Mouse (Mus musculus): Measurements from ENCODE around the gene Galnt6. TPM values are rescaled to one million over a fixed set of nuclear protein-coding genes. Genes with fewer than 3 reads are reported as not detected.

The Galnt6 gene
- polyA plus RNA-seq, 1 experiment from 2014 or later, result 1.2 TPM

DNA sequence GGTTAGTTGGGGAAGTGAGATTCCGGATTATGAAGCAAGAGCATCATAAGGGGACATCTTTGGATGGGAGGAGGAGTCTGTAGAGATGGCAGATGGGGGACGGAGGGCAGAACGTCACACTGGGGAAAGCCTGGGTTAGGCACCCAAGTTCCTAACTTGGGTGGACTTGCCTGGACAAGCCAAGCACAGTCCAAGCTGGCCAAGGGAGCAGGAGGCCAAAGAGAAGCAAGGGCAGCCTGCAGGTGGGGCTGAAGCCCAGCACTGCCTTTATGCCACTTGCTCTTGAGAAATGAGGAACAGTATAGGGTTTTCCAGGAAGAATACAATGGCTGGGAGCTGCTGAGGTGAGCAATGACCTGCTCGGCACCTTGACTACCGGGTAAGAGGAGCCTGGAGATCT is 10.0 kb downstream of the Galnt6 start:
- WGBS, result 91% methylated on average over 5 of the region's 5 CpGs
- Histone ChIP-seq H3K36me3 (ENCODE audit: insufficient read depth, low read length) (no peaks in the 10 kb centered on the region), H3K27ac (ENCODE audit: low read length) (no peak overlapping the region), H3K9ac (replicated peaks; ENCODE audit: low read depth) (no peak overlapping the region), H3K4me3 (ENCODE audit: low read depth, low read length) (no peak overlapping the region), H3K9me3 (ENCODE audit: low read length) (no peaks in the 10 kb centered on the region), H3K4me2 (replicated peaks; ENCODE audit: low read depth, low read length) (no peak overlapping the region), H3K27me3 (replicated peaks; ENCODE audit: insufficient read depth, low read length) (no peaks in the 10 kb centered on the region), H3K4me1 (ENCODE audit: insufficient read depth, low read depth, low read length) (no peaks in the 10 kb centered on the region)
- DNase-seq (ENCODE audit: low spot score) (no peak), ATAC-seq (no peak)
- TF ChIP-seq CTCF (IDR thresholded peaks at IDR 0.05) (no peak), EP300 (IDR thresholded peaks at IDR 0.05) (no peak)

GRCm38 (mm10) chr15:100718572-100718971 is 10.6 kb downstream of the Galnt6 start:
- Histone ChIP-seq H3K4me3 (ENCODE audit: low read depth, low read length) (no peak overlapping the region), H3K36me3 (ENCODE audit: insufficient read depth, low read length) (no peaks in the 10 kb centered on the region), H3K4me2 (replicated peaks; ENCODE audit: low read depth, low read length) (no peak overlapping the region), H3K9ac (replicated peaks; ENCODE audit: low read depth) (no peak overlapping the region), H3K27ac (ENCODE audit: low read length) (no peak overlapping the region), H3K27me3 (replicated peaks; ENCODE audit: insufficient read depth, low read length) (no peaks in the 10 kb centered on the region), H3K4me1 (ENCODE audit: insufficient read depth, low read depth, low read length) (no peaks in the 10 kb centered on the region), H3K9me3 (ENCODE audit: low read length) (no peaks in the 10 kb centered on the region)
- WGBS, result 75% methylated on average over 11 of the region's 11 CpGs
- TF ChIP-seq CTCF (IDR thresholded peaks at IDR 0.05), result peak; percentile 28
- TF ChIP-seq EP300 (IDR thresholded peaks at IDR 0.05), result no peak
- ATAC-seq (no peak), DNase-seq (ENCODE audit: low spot score) (no peak)

GRCm38 (mm10) chr15:100717933-100718332 is 11.2 kb downstream of the Galnt6 start:
- no peaks in the 10 kb centered on the region for H3K36me3 ChIP-seq (ENCODE audit: insufficient read depth, low read length)
- H3K9ac ChIP-seq (replicated peaks; ENCODE audit: low read depth), result no peak overlapping the region
- H3K4me1 ChIP-seq (ENCODE audit: insufficient read depth, low read depth, low read length), result no peaks in the 10 kb centered on the region
- ATAC-seq (no peak), DNase-seq (ENCODE audit: low spot score) (no peak)
- TF ChIP-seq EP300 (IDR thresholded peaks at IDR 0.05) (no peak), CTCF (IDR thresholded peaks at IDR 0.05) (no peak)
- H3K27me3 ChIP-seq (replicated peaks; ENCODE audit: insufficient read depth, low read length), result no peaks in the 10 kb centered on the region
- 57% methylated on average over 6 of the region's 6 CpGs for WGBS
- H3K9me3 ChIP-seq (ENCODE audit: low read length), result no peaks in the 10 kb centered on the region
- no peak overlapping the region for H3K4me2 ChIP-seq (replicated peaks; ENCODE audit: low read depth, low read length)
- H3K27ac ChIP-seq (ENCODE audit: low read length), result no peak overlapping the region
- no peak overlapping the region for H3K4me3 ChIP-seq (ENCODE audit: low read depth, low read length)

DNA sequence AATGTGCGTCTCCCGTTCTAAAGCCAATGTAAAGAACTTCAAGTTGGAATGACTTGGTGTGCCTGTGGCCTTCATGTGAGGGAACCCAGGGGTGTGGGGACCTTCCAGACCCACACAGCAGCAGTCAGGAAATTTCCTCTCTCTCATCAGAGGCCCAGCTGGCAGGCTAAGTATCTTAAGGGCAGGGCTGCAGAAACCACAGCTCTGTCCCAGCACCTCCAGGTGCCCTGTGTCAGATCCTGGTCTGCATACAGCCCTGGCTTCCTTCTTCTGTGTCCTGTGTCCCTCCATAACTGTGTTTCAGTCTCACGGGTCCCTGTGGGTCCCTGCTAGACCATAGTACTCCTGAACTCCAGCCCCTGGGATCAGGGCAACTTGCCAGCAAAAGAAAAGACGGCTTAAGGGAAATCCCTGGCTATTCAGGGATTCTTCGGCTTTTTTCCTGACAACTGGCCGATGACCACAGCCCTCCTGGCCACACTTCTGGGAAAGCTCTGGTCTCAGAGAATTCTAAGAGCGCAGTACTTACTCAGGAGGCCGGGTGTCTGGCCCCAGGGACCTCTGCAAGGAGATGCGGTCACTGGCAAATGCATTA is 13.7 kb downstream of the Galnt6 start:
- no peak for ATAC-seq

DNA sequence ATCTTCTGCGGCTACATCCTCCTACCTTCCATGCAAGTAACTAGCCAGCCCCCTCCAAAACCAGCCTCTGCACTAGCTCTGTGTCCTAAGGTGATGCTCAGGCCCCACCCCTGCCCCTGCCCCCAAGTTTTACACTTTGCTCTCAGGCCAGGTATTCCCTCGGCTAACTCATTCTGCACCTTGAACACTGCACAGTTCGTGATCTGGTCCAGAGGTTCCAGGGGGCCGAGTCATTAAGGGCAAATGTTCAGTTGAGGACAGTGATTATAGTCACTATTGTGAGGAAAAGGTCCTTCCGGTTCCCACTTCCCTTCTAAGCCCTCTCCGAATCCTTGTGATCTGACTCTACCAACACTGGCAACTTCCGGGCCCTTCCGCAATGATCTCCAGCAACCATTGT is 14.7 kb downstream of the Galnt6 start:
- WGBS, result 79% methylated on average over 8 of the region's 8 CpGs
- no peaks in the 10 kb centered on the region for H3K4me1 ChIP-seq (ENCODE audit: insufficient read depth, low read depth, low read length)
- ATAC-seq (no peak), DNase-seq (ENCODE audit: low spot score) (no peak)
- no peak overlapping the region for H3K4me2 ChIP-seq (replicated peaks; ENCODE audit: low read depth, low read length)
- TF ChIP-seq CTCF (IDR thresholded peaks at IDR 0.05) (no peak), EP300 (IDR thresholded peaks at IDR 0.05) (no peak)
- no peaks in the 10 kb centered on the region for H3K36me3 ChIP-seq (ENCODE audit: insufficient read depth, low read length)
- H3K27ac ChIP-seq (ENCODE audit: low read length), result no peak overlapping the region
- H3K27me3 ChIP-seq (replicated peaks; ENCODE audit: insufficient read depth, low read length), result no peaks in the 10 kb centered on the region
- H3K4me3 ChIP-seq (ENCODE audit: low read depth, low read length), result no peak overlapping the region
- H3K9me3 ChIP-seq (ENCODE audit: low read length), result no peaks in the 10 kb centered on the region
- no peak overlapping the region for H3K9ac ChIP-seq (replicated peaks; ENCODE audit: low read depth)

More for the DNA sequence above, 13.7 kb downstream of the Galnt6 start:
- Histone ChIP-seq H3K4me2 (replicated peaks; ENCODE audit: low read depth, low read length) (no peak overlapping the region), H3K4me3 (ENCODE audit: low read depth, low read length) (no peak overlapping the region), H3K9me3 (ENCODE audit: low read length) (no peaks in the 10 kb centered on the region), H3K27me3 (replicated peaks; ENCODE audit: insufficient read depth, low read length) (no peaks in the 10 kb centered on the region), H3K36me3 (ENCODE audit: insufficient read depth, low read length) (no peaks in the 10 kb centered on the region), H3K4me1 (ENCODE audit: insufficient read depth, low read depth, low read length) (no peaks in the 10 kb centered on the region), H3K27ac (ENCODE audit: low read length) (no peak overlapping the region), H3K9ac (replicated peaks; ENCODE audit: low read depth) (no peak overlapping the region)
- no peak for DNase-seq (ENCODE audit: low spot score)
- no peak for TF ChIP-seq CTCF (IDR thresholded peaks at IDR 0.05)
- TF ChIP-seq EP300 (IDR thresholded peaks at IDR 0.05), result no peak
- WGBS, result 63% methylated on average over 9 of the region's 9 CpGs

DNA sequence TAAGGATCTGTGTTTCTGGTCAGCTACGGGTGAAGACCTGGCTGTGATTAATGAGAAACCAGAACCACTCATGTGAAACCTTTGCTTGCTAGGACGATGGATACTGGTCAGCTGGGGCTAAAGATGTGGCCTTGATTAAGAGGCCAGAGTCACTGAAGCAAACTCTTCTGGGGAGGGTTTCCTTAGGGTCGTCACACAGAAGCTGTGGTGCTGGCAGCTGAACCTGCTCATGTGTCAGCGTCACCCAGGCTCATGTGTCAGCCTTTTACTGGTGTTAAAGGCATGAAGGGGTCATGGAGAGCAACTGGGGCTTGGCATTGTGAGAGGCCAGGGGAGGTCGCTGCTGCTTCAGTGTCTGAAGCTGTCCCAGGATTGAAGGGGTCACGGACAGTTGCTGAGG is 18.3 kb downstream of the Galnt6 start:
- WGBS, result 45% methylated on average over 6 of the region's 6 CpGs
- ATAC-seq (no peak), DNase-seq (ENCODE audit: low spot score) (no peak)

More for the DNA sequence above, 18.3 kb downstream of the Galnt6 start:
- TF ChIP-seq EP300 (IDR thresholded peaks at IDR 0.05), result no peak
- TF ChIP-seq CTCF (IDR thresholded peaks at IDR 0.05), result no peak
- no peaks in the 10 kb centered on the region for H3K36me3 ChIP-seq (ENCODE audit: insufficient read depth, low read length)
- H3K9ac ChIP-seq (replicated peaks; ENCODE audit: low read depth), result no peak overlapping the region
- no peaks in the 10 kb centered on the region for H3K27me3 ChIP-seq (replicated peaks; ENCODE audit: insufficient read depth, low read length)
- H3K4me1 ChIP-seq (ENCODE audit: insufficient read depth, low read depth, low read length), result no peaks in the 10 kb centered on the region
- H3K4me2 ChIP-seq (replicated peaks; ENCODE audit: low read depth, low read length), result no peak overlapping the region
- H3K4me3 ChIP-seq (ENCODE audit: low read depth, low read length), result no peak overlapping the region
- H3K27ac ChIP-seq (ENCODE audit: low read length), result no peak overlapping the region
- no peaks in the 10 kb centered on the region for H3K9me3 ChIP-seq (ENCODE audit: low read length)
